In the genomic region with DNA sequence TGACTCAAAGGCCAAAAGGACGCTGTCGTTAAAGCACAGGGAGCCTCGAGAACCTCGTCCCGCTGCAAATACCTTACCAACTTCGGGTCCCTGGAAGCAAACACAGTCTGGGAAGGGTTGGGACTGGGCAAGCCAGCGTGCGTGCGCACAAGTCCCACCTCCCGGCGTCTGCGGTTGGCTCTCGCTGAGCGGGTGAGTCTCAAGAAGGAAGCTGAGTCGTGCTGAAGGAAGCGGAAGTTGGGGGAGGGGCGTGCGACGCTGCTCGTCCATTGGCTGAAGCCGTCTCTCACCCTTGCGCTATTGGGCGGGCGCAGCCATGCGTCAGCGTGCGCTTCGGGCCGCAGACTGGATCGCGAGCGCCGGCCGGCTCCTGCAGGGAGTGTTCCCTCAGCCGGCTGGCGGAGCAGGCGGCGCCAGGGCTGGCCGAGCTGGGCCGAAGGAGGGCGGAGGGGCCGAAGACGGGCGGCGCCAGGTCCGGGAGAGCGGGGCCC, we compare ENCODE assay signal across 8 mouse cellular contexts. TPM values are rescaled to one million over a fixed set of nuclear protein-coding genes. Genes with fewer than 3 reads are reported as not detected.
A peak's percentile ranks its signal among the peaks of the same experiment; 100 is the strongest.
DNase-seq lines count a peak whose midpoint lies in the region; ATAC-seq and TF ChIP-seq lines count a peak whose summit lies in the region.

A gene (plus strand): TSS at position 366 of the 491 bp plus-strand sequence.

- no peak for TF ChIP-seq EP300 in lung, postnatal 0 days (IDR thresholded peaks at IDR 0.05)

- no peaks in the 10 kb centered on the region for H3K9me3 ChIP-seq in hindbrain, embryonic 10.5 days
- no peaks in the 10 kb centered on the region for H3K9me3 ChIP-seq in lung, postnatal 0 days (ENCODE audit: low read length)

- peak within 1 kb of the TSS; percentile 62 for H3K4me2 ChIP-seq in lung, postnatal 0 days (replicated peaks; ENCODE audit: low read depth, low read length)

- DNase-seq in MN1 (ENCODE audit: low spot score), result peak; percentile 99
- DNase-seq in cerebellum, adult 9-10 months, result peak; percentile 99
- peak; percentile 99 for DNase-seq in hindbrain, embryonic 10.5 days (ENCODE audit: low spot score)
- peak; percentile 99 for DNase-seq in layer of hippocampus, adult 9-11 months
- peak; percentile 100 for DNase-seq in lung, postnatal 0 days (ENCODE audit: low spot score)
- DNase-seq in ovary, postnatal 14 days (ENCODE audit: low spot score), result peak; percentile 97
- DNase-seq in thymus, postnatal 14 days, result peak; percentile 98

- peaks cover 22% of the 10 kb centered on the region for H3K4me1 ChIP-seq in hindbrain, embryonic 10.5 days (replicated peaks)
- peaks cover 4% of the 10 kb centered on the region; the same call in 1 of the 2 replicates for H3K4me1 ChIP-seq in lung, postnatal 0 days (ENCODE audit: insufficient read depth, low read depth, low read length)

- peak within 1 kb of the TSS; percentile 91 for H3K27ac ChIP-seq in hindbrain, embryonic 10.5 days
- H3K27ac ChIP-seq in lung, postnatal 0 days (ENCODE audit: low read length), result peak within 1 kb of the TSS; percentile 94

- H3K27me3 ChIP-seq in hindbrain, embryonic 10.5 days (ENCODE audit: insufficient read depth, poor library complexity, severe bottlenecking), result no peaks in the 10 kb centered on the region
- H3K27me3 ChIP-seq in lung, postnatal 0 days (replicated peaks; ENCODE audit: insufficient read depth, low read length), result no peaks in the 10 kb centered on the region

- WGBS in hindbrain, embryonic 10.5 days, result under 1% methylated on average over 47 of the region's 47 CpGs
- 3% methylated on average over 46 of the region's 47 CpGs for WGBS in lung, postnatal 0 days

- no peak; the same call in 1 of the 2 replicates for TF ChIP-seq CTCF in lung, postnatal 0 days (IDR thresholded peaks at IDR 0.05)

- H3K9ac ChIP-seq in lung, postnatal 0 days (replicated peaks; ENCODE audit: low read depth), result peak within 1 kb of the TSS; percentile 83

- ATAC-seq in frontal cortex, adult (ENCODE audit: low TSS enrichment), result peak; percentile 98
- ATAC-seq in lung, postnatal 0 days, result peak; percentile 99

- H3K36me3 ChIP-seq in hindbrain, embryonic 10.5 days, result peaks cover 4% of the 10 kb centered on the region; the same call in 1 of the 2 replicates
- no peaks in the 10 kb centered on the region for H3K36me3 ChIP-seq in lung, postnatal 0 days (ENCODE audit: insufficient read depth, low read length)

- H3K4me3 ChIP-seq in hindbrain, embryonic 10.5 days, result peak within 1 kb of the TSS; percentile 85
- peak within 1 kb of the TSS; percentile 83 for H3K4me3 ChIP-seq in lung, postnatal 0 days (ENCODE audit: low read depth, low read length)

RNA-seq across cellular contexts. Expression of the gene that starts here (rescaled TPM):
- 20.6 and 23.8 TPM in 2 replicates for polyA plus RNA-seq in hindbrain, embryonic 10.5 days (2016; fragmentation: Nextera tagmentation; extraction: Ambion mirVana)
- 21.6 and 22.6 TPM in 2 replicates for polyA plus RNA-seq in lung, postnatal 0 days (2015; fragmentation: Nextera tagmentation; extraction: Ambion mirVana)

Comparison
In these comparisons a context has a peak if more than half of its experiments do, and no peak if none do; other contexts are left out.
1. Peak in every context shown above with its lines: DNase-seq, ATAC-seq, H3K4me3 ChIP-seq and H3K27ac ChIP-seq.